Mouse (Mus musculus) heart, embryonic 11.5 days (tissue): ENCODE measurements at regions not wholly inside any gene's neighbourhood (a gene's known extent, or its start where the extent isn't known, plus 50 kb on each side); places are given as distances from the start of the nearest gene placed in this dataset.

ENCODE experiments used
- ATAC-seq: fragments of 200-750 bp; cut with Nextera tagmentation; replicated peaks from 2 replicates; pipeline ENCODE4 v1.8.0; 2017; ENCODE audit warnings: moderate library complexity; ENCODE audit not compliant: insufficient number of reproducible peaks, low FRiP score, low TSS enrichment
- H3K27ac ChIP-seq: fragments of 300-500 bp; sonication (generic); 2 replicates; pipeline ENCODE4 v1.5.1; 2014; ENCODE audit warnings: mild to moderate bottlenecking, low read depth, low read length
- H3K27me3 ChIP-seq: fragments of 300-500 bp; sonication (generic); 2 replicates; pipeline ENCODE4 v1.6.1; 2014; ENCODE audit warnings: mild to moderate bottlenecking, low read length, mixed read lengths; ENCODE audit not compliant: control insufficient read depth, insufficient read depth
- H3K36me3 ChIP-seq: fragments of 300-500 bp; sonication (generic); 2 replicates; pipeline ENCODE4 v1.6.1; 2014; ENCODE audit warnings: mild to moderate bottlenecking, low read length, moderate library complexity, mixed read lengths; ENCODE audit not compliant: control insufficient read depth, insufficient read depth
- H3K4me1 ChIP-seq: fragments of 300-500 bp; sonication (generic); 2 replicates; pipeline ENCODE4 v1.6.1; 2014; ENCODE audit warnings: low read length; ENCODE audit not compliant: control insufficient read depth, insufficient read depth
- H3K4me2 ChIP-seq: fragments of 300-500 bp; sonication (generic); 2 replicates; pipeline ENCODE4 v1.6.1; 2014; ENCODE audit warnings: mild to moderate bottlenecking, moderate library complexity
- H3K4me3 ChIP-seq: fragments of 300-500 bp; sonication (generic); 2 replicates; pipeline ENCODE4 v1.5.1; 2014; ENCODE audit warnings: low read depth, low read length
- H3K9ac ChIP-seq: fragments of 300-500 bp; sonication (generic); 2 replicates; pipeline ENCODE4 v1.6.1; 2014; ENCODE audit warnings: mild to moderate bottlenecking, low read depth, low read length, moderate library complexity
- H3K9me3 ChIP-seq: fragments of 300-500 bp; sonication (generic); replicated peaks from 2 replicates; pipeline ENCODE4 v1.6.1; 2016; ENCODE audit warnings: low read length; ENCODE audit not compliant: control insufficient read depth
- WGBS: fragments of 180-500 bp; shearing (Covaris S2); extraction: QIAGEN DNeasy Blood & Tissue Kit; methylation state at CpG from one replicate; pipeline ENCODE4 v1.1.7; 2014; ENCODE audit not compliant: insufficient replicate concordance; 5-methylcytosine and 5-hydroxymethylcytosine counted together

- H3K36me3 ChIP-seq = no peaks in the 10 kb centered on the region
- H3K27ac ChIP-seq = no peak overlapping the region
- H3K9me3 ChIP-seq = no peaks in the 10 kb centered on the region
- WGBS = 62% methylated on average over 4 of the region's 4 CpGs
- no peak overlapping the region for H3K9ac ChIP-seq
- H3K4me3 ChIP-seq = no peak overlapping the region
- H3K27me3 ChIP-seq = no peaks in the 10 kb centered on the region
- no peak for ATAC-seq
- no peaks in the 10 kb centered on the region for H3K4me1 ChIP-seq
- no peak overlapping the region for H3K4me2 ChIP-seq
Observed at GRCm38 (mm10) chr4:22986763-22987468, 498.8 kb upstream of the Pou3f2 start.

DNA sequence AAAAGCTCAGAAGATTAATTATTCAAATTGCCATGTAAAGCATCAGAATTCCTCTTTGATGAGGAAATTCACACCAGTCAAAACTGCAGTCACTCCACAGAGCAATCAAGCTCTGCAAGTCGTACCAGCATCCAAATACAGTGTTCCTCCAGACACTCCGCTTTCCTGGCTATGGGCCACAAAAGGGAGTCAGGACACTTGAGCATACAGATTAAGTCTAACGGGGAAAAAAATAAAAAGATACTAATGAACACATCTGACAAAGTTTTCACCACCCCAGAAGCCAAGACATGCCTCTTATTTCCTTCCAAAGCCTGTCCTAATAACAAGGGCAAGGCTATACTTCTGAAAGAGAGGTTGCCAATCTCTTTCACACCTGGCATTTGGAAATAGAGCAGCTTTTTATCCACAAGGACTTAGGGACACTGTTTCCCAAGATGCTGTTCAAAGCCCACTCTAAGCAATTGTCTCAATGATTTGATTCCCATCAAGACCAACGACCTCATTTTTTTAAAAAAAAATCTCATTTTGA lies 485.5 kb upstream of the Pou3f2 start:
- Histone ChIP-seq H3K27me3 (no peaks in the 10 kb centered on the region), H3K4me2 (no peak overlapping the region)
- WGBS = 57% methylated on average over 4 of the region's 4 CpGs

DNA sequence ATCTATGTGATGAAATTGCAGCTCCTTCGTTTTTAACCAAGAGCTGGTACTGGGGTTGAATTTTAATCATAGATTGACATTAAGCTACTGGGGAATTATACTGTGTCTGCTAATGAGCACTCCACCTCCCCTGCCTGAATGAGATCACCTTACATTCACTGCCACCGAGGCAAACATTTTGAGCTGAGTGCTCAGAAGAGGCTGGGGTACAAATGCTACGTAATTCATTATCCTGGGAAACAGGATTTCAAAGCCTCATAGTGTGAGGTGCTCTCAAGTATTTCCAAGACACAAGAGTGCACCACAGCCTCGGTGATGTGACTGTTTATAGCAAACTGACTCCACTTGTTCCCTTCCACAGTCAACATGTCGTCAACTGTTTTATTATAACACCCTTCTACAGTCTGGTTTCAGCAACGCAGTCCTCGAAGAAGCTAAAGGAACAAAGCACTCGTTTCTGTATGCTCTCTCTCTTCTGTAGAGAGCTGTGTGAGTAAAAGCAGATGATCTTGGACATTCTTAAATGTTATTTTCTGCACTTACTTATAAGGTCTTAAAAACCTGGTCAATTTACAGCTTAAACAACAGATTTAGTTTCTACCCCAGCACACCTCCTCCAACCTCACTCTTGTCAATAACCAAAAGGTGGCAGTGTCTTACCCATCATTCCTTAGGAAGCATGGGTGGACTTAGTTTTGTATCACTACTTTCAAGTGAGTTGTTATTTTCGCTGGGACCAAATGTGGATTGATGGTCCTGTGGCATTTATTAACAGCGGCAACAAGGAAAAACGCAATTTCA lies 484.8 kb upstream of the Pou3f2 start:
- H3K9me3 ChIP-seq = no peaks in the 10 kb centered on the region
- WGBS = 61% methylated on average over 11 of the region's 11 CpGs
- no peaks in the 10 kb centered on the region for H3K4me1 ChIP-seq
- H3K27me3 ChIP-seq = no peaks in the 10 kb centered on the region
- no peak overlapping the region for H3K4me3 ChIP-seq
- no peak overlapping the region for H3K27ac ChIP-seq
- ATAC-seq = no peak
- H3K36me3 ChIP-seq = no peaks in the 10 kb centered on the region
- H3K9ac ChIP-seq = no peak overlapping the region
- no peak overlapping the region for H3K4me2 ChIP-seq

More for the DNA sequence above, 485.5 kb upstream of the Pou3f2 start:
- no peak overlapping the region for H3K4me3 ChIP-seq
- no peaks in the 10 kb centered on the region for H3K36me3 ChIP-seq
- no peak for ATAC-seq
- H3K9ac ChIP-seq = no peak overlapping the region
- no peaks in the 10 kb centered on the region for H3K4me1 ChIP-seq
- H3K27ac ChIP-seq = no peak overlapping the region
- H3K9me3 ChIP-seq = no peaks in the 10 kb centered on the region

DNA sequence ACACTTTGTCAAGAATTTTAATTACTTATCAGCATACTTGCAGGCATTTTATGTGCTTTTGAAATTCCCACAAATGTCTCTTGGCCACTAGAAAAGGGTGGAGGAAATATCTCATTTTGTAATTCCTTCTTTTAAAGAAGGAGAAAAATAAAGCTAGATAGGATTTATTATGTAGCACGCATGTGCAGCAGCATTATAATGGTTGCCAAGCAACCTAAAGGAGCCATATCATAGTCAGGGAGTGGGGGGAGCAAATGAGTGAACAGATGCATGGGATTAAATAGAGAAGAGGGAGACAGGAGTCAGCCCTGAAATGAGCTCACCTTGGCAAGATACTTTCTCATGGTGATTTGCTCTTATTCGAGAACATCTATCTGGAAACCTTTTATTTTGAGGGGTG lies 483.0 kb upstream of the Pou3f2 start:
- Histone ChIP-seq H3K9me3 (no peaks in the 10 kb centered on the region), H3K9ac (no peak overlapping the region), H3K36me3 (no peaks in the 10 kb centered on the region), H3K4me2 (no peak overlapping the region), H3K4me1 (no peaks in the 10 kb centered on the region), H3K4me3 (no peak overlapping the region), H3K27me3 (no peaks in the 10 kb centered on the region), H3K27ac (no peak overlapping the region)
- no peak for ATAC-seq
- WGBS = 71% methylated on average over 2 of the region's 2 CpGs

DNA sequence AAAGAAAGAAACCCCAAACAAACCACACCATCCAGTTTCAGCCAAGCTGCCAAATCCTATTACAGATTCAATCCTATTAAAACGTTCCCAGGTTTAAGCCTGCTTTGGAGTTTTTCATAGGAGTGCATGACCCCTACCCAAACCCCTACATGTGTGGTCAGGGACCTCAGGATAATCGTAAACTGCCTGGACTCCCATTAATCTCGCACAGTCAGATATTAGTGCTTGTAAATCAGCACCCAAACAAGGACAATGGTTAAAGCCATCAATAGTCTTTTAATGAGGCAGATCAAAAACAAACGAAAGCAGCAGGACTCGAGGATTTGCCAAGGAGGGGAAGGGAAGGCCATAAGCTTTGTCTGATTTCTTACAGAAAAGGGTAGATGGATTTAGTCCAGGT lies 482.3 kb upstream of the Pou3f2 start:
- no peak overlapping the region for H3K9ac ChIP-seq
- no peak overlapping the region for H3K27ac ChIP-seq
- no peaks in the 10 kb centered on the region for H3K36me3 ChIP-seq
- no peaks in the 10 kb centered on the region for H3K27me3 ChIP-seq
- no peaks in the 10 kb centered on the region for H3K4me1 ChIP-seq
- WGBS = 31% methylated on average over 5 of the region's 5 CpGs
- no peak overlapping the region for H3K4me3 ChIP-seq
- H3K4me2 ChIP-seq = no peak overlapping the region
- ATAC-seq = no peak
- no peaks in the 10 kb centered on the region for H3K9me3 ChIP-seq

- Histone ChIP-seq H3K4me1 (peaks cover 2% of the 10 kb centered on the region; the same call in 1 of the 2 replicates), H3K27ac (no peak overlapping the region), H3K4me2 (no peak overlapping the region), H3K36me3 (no peaks in the 10 kb centered on the region), H3K27me3 (no peaks in the 10 kb centered on the region), H3K4me3 (no peak overlapping the region), H3K9me3 (no peaks in the 10 kb centered on the region), H3K9ac (no peak overlapping the region)
- ATAC-seq = no peak
- WGBS = 83% methylated on average over 1 of the region's 1 CpGs
Observed at GRCm38 (mm10) chr4:22949422-22949821, 461.3 kb upstream of the Pou3f2 start.

- no peak for ATAC-seq
- H3K27me3 ChIP-seq = no peaks in the 10 kb centered on the region
- no peak overlapping the region for H3K9ac ChIP-seq
- H3K27ac ChIP-seq = no peak overlapping the region
- H3K4me3 ChIP-seq = no peak overlapping the region
- no peaks in the 10 kb centered on the region for H3K9me3 ChIP-seq
- no peaks in the 10 kb centered on the region for H3K36me3 ChIP-seq
- H3K4me2 ChIP-seq = no peak overlapping the region
- 52% methylated on average over 4 of the region's 4 CpGs for WGBS
- peaks cover 2% of the 10 kb centered on the region; the same call in 1 of the 2 replicates for H3K4me1 ChIP-seq
Observed at GRCm38 (mm10) chr4:22948880-22949279, 460.7 kb upstream of the Pou3f2 start.

GRCm38 (mm10) chr4:22946788-22947406 lies 458.7 kb upstream of the Pou3f2 start:
- Histone ChIP-seq H3K36me3 (no peaks in the 10 kb centered on the region), H3K27me3 (no peaks in the 10 kb centered on the region), H3K9ac (no peak overlapping the region), H3K27ac (no peak overlapping the region), H3K9me3 (no peaks in the 10 kb centered on the region), H3K4me2 (no peak overlapping the region), H3K4me1 (peaks cover 2% of the 10 kb centered on the region; the same call in 1 of the 2 replicates), H3K4me3 (no peak overlapping the region)
- WGBS = 52% methylated on average over 7 of the region's 7 CpGs
- ATAC-seq = no peak
